Mouse (Mus musculus) MEL (cell line): ENCODE data around the gene Lipt1. TPM values are rescaled to one million over a fixed set of nuclear protein-coding genes. Genes with fewer than 3 reads are reported as not detected.

Source experiments
- DNase-seq: peaks from one replicate; pipeline ENCODE4 v3.0.0; 2011; ENCODE audit warnings: low read depth, low spot score
- H3K27ac ChIP-seq: 2 replicates; pipeline ENCODE4 v1.5.1; 2012; ENCODE audit warnings: low read depth, mild to moderate bottlenecking, control low read depth, low read length, moderate library complexity; ENCODE audit not compliant: control insufficient read depth
- H3K27me3 ChIP-seq, 2 experiments: fragments of 150-350 bp in 1 of 2; sonication (generic) in 1 of 2; 2 replicates each; pipeline ENCODE4 v1.6.1; 2012; ENCODE audit warnings: low read length in 2 of 2, mild to moderate bottlenecking in 2 of 2, improper control_type of control experiment in 1 of 2, moderate library complexity in 1 of 2; ENCODE audit not compliant: insufficient read depth in 2 of 2, control insufficient read depth in 1 of 2
- H3K36me3 ChIP-seq, 2 experiments: 2 replicates each; pipeline ENCODE4 v1.6.1; 2012 to 2014; ENCODE audit warnings: low read length in 2 of 2, improper control_type of control experiment in 1 of 2, inconsistent platforms in 1 of 2, mild to moderate bottlenecking in 1 of 2; ENCODE audit not compliant: insufficient read depth in 2 of 2, control insufficient read depth in 1 of 2
- H3K4me1 ChIP-seq, 2 experiments: fragments of 150-350 bp in 1 of 2; sonication (generic) in 1 of 2; 2 replicates each; pipeline ENCODE4 v1.6.1; 2012; ENCODE audit warnings: low read length in 2 of 2, improper control_type of control experiment in 1 of 2, mild to moderate bottlenecking in 1 of 2; ENCODE audit not compliant: insufficient read depth in 2 of 2, control insufficient read depth in 1 of 2
- H3K4me3 ChIP-seq, 2 experiments: fragments of 150-350 bp in 1 of 2; sonication (generic) in 1 of 2; 2 replicates each; pipeline ENCODE4 v1.5.1; 2012; ENCODE audit warnings: low read depth in 2 of 2, low read length in 2 of 2, mild to moderate bottlenecking in 2 of 2, moderate library complexity in 2 of 2, control low read depth in 1 of 2, improper control_type of control experiment in 1 of 2; ENCODE audit not compliant: control insufficient read depth in 1 of 2, insufficient read depth in 1 of 2
- H3K79me2 ChIP-seq: 2 replicates; pipeline ENCODE4 v1.6.1; 2012; ENCODE audit warnings: mild to moderate bottlenecking, low read length, moderate library complexity; ENCODE audit not compliant: control insufficient read depth, poor library complexity, insufficient read depth
- H3K9ac ChIP-seq: 2 replicates; pipeline ENCODE4 v1.6.1; 2012; ENCODE audit warnings: low read depth, mild to moderate bottlenecking, control low read depth, low read length, moderate library complexity; ENCODE audit not compliant: control insufficient read depth, poor library complexity, severe bottlenecking
- H3K9me3 ChIP-seq: fragments of 150-350 bp; sonication (generic); replicated peaks from 2 replicates; pipeline ENCODE4 v1.6.1; 2012; ENCODE audit warnings: mild to moderate bottlenecking, low read length, improper control_type of control experiment, moderate library complexity; ENCODE audit not compliant: insufficient read depth
- CHD2 ChIP-seq: IDR thresholded peaks from 2 replicates; pipeline ENCODE4 v1.6.1; 2011; ENCODE audit warnings: low read length, improper control_type of control experiment
- CTCF ChIP-seq, 3 experiments: IDR thresholded peaks in 2 of 3; conservative IDR thresholded peaks in 1 of 3; 2 replicates each; pipeline ENCODE4 v1.5.1; 2011 to 2012; ENCODE audit warnings: low read length in 3 of 3, low read depth in 2 of 3, mild to moderate bottlenecking in 2 of 3, improper control_type of control experiment in 1 of 3, inconsistent platforms in 1 of 3, mixed read lengths in 1 of 3, moderate library complexity in 1 of 3; ENCODE audit not compliant: control insufficient read depth in 1 of 3, insufficient read depth in 1 of 3, poor library complexity in 1 of 3, severe bottlenecking in 1 of 3
- ELF1 ChIP-seq: IDR thresholded peaks from 2 replicates; pipeline ENCODE4 v1.6.1; 2014; ENCODE audit warnings: low read depth, mild to moderate bottlenecking, inconsistent platforms, low read length, improper control_type of control experiment, moderate library complexity
- HCFC1 ChIP-seq: IDR thresholded peaks from 2 replicates; pipeline ENCODE4 v1.6.1; 2012; ENCODE audit warnings: low read depth, mild to moderate bottlenecking, inconsistent platforms, low read length, improper control_type of control experiment, moderate library complexity
- MAFK ChIP-seq: IDR thresholded peaks from 2 replicates; pipeline ENCODE4 v1.6.1; 2011; ENCODE audit warnings: low read depth, mild to moderate bottlenecking, low read length, improper control_type of control experiment, borderline replicate concordance
- MAX ChIP-seq: IDR thresholded peaks from 2 replicates; pipeline ENCODE4 v1.6.1; 2011; ENCODE audit warnings: low read length, improper control_type of control experiment
- MAZ ChIP-seq: IDR thresholded peaks from 2 replicates; pipeline ENCODE4 v1.6.1; 2012; ENCODE audit warnings: low read depth, mild to moderate bottlenecking, inconsistent platforms, low read length, improper control_type of control experiment
- MXI1 ChIP-seq: IDR thresholded peaks from 2 replicates; pipeline ENCODE4 v1.6.1; 2011; ENCODE audit warnings: mild to moderate bottlenecking, low read depth, low read length, improper control_type of control experiment
- NELFE ChIP-seq: IDR thresholded peaks from 2 replicates; pipeline ENCODE4 v1.6.1; 2011; ENCODE audit warnings: low read depth, low read length, improper control_type of control experiment
- NRF1 ChIP-seq: IDR thresholded peaks from 2 replicates; pipeline ENCODE4 v1.6.1; 2014; ENCODE audit warnings: low read depth, mild to moderate bottlenecking, inconsistent platforms, low read length, improper control_type of control experiment, moderate library complexity; ENCODE audit not compliant: poor library complexity, insufficient read depth, severe bottlenecking
- POLR2A ChIP-seq, 2 experiments: IDR thresholded peaks; 2 replicates each; pipeline ENCODE4 v1.6.1; 2011 to 2012; ENCODE audit warnings: low read length in 2 of 2, mild to moderate bottlenecking in 2 of 2, control low read depth in 1 of 2, improper control_type of control experiment in 1 of 2, low read depth in 1 of 2, moderate library complexity in 1 of 2; ENCODE audit not compliant: control insufficient read depth in 1 of 2, insufficient read depth in 1 of 2, poor library complexity in 1 of 2
- POLR2AphosphoS2 ChIP-seq: IDR thresholded peaks from 2 replicates; pipeline ENCODE4 v1.6.1; 2011; ENCODE audit warnings: low read length, improper control_type of control experiment
- SIN3A ChIP-seq: IDR thresholded peaks from 2 replicates; pipeline ENCODE4 v1.6.1; 2012; ENCODE audit warnings: low read length, improper control_type of control experiment, inconsistent platforms
- SMC3 ChIP-seq: IDR thresholded peaks from 2 replicates; pipeline ENCODE4 v1.6.1; 2011; ENCODE audit warnings: low read depth, low read length, improper control_type of control experiment
- TAL1 ChIP-seq: IDR thresholded peaks from 2 replicates; pipeline ENCODE4 v1.6.1; 2012; ENCODE audit warnings: mild to moderate bottlenecking, inconsistent platforms, low read length, moderate library complexity, mixed read lengths
- TBP ChIP-seq: IDR thresholded peaks from 2 replicates; pipeline ENCODE4 v1.8.0; 2011; ENCODE audit warnings: low read depth, low read length, improper control_type of control experiment
- USF1 ChIP-seq: IDR thresholded peaks from 2 replicates; pipeline ENCODE4 v1.6.1; 2014; ENCODE audit warnings: low read depth, mild to moderate bottlenecking, inconsistent platforms, low read length, improper control_type of control experiment, moderate library complexity
- USF2 ChIP-seq, 2 experiments: IDR thresholded peaks; 2 replicates each; pipeline ENCODE4 v1.6.1; 2011 to 2012; ENCODE audit warnings: improper control_type of control experiment in 2 of 2, low read length in 2 of 2, borderline replicate concordance in 1 of 2, inconsistent platforms in 1 of 2, low read depth in 1 of 2, mild to moderate bottlenecking in 1 of 2; ENCODE audit not compliant: insufficient read depth in 1 of 2
- polyA plus RNA-seq, 2 experiments: library from polyadenylated mRNA; stranded (reverse) in 1 of 2; unstranded in 1 of 2; fragments of >175 nt in 1 of 2; fragments of >200 nt in 1 of 2; gene quantifications; 2 replicates each; pipeline versions ENCODE4 v1.2.1 to v1.2.4; 2012; ENCODE audit warnings: low replicate concordance in 2 of 2, low read depth in 1 of 2; ENCODE audit not compliant: insufficient read length in 2 of 2, insufficient read depth in 1 of 2, missing spikeins in 1 of 2
- total RNA-seq: library from RNA; depleted of rRNA; stranded (reverse); fragments of 300-350 nt; gene quantifications from 2 replicates; pipeline ENCODE4 v1.2.3, GENCODE M21; 2012

The Lipt1 gene
- total and polyA plus RNA-seq, 3 experiments: 7.1 to 7.9 TPM; not detected in 1

DNA sequence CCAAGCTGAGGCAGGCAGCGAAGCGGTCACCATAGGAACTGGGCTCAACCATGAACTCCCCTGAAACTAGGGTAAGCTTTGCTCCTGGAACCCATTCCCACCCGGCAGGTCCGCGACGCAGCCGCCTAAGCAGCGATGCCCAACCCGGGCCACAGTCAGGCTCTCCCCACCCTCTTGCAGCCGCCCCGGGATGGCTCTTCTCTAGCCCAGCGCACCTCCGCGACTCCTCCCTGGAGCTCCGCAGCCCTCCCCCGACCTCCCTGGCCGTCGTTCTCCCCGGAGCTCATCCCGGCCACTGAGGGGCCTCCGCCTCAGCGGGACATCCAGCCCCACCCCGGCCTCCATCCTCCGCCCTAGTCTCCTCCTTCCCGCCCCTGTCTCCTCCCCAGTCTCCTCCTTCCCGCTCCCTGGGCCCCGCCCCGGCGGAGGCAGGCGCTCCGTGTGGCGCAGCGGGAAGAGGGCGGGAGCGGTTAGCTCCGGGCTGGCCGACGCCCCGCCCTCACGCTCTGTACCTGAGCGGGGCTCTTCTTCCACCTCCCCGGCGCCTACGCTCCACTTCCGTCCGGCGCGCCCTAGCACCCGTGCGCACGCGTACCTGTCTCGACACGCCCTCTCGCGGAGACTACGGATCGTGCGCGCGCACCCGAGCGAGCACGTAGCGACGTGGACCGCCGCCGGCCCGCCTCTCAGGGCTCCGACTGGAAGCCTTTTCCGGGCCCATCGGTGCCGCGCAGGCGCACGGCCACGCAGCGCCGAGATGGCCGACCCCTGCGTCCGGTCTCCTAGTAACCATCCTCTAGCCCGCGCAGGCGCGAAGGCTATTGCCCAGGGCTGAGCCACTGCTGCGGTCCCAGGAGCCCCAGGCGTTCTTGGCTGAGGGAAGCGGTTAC lies 6.8 kb upstream of the Lipt1 start:
- Histone ChIP-seq H3K79me2 (peaks cover 2% of the 10 kb centered on the region; the same call in 1 of the 2 replicates), H3K9ac (peak overlapping the region; percentile 88), H3K27ac (peak overlapping the region; percentile 88), H3K4me3 (peak overlapping the region; percentile 75 to 91), H3K4me1 (peaks cover 5 to 12% of the 10 kb centered on the region in 2 experiments; a peak in 3 of 4 replicates), H3K27me3 (peaks cover 1 to 4% of the 10 kb centered on the region in 2 experiments; a peak in 3 of 4 replicates), H3K36me3 (peaks cover 0 to 13% of the 10 kb centered on the region in 2 experiments; a peak in 2 of 4 replicates), H3K9me3 (no peaks in the 10 kb centered on the region)
- TF ChIP-seq SIN3A: peak; percentile 88; the same call in 1 of the 2 replicates
- TF ChIP-seq MAX: no peak; the same call in 1 of the 2 replicates
- TF ChIP-seq MAFK: no peak
- peak; percentile 97 for TF ChIP-seq NRF1
- no peak for TF ChIP-seq TAL1
- peak; percentile 85 for TF ChIP-seq HCFC1
- TF ChIP-seq CHD2: no peak
- TF ChIP-seq CTCF (IDR thresholded peaks at IDR 0.05 in 2 of 3, conservative IDR thresholded peaks at IDR 0.05 in 1 of 3; ENCODE audit: control insufficient read depth in 1 of 3, insufficient read depth in 1 of 3, low read depth in 2 of 3, low read length in 3 of 3, poor library complexity in 1 of 3, severe bottlenecking in 1 of 3): no peak
- TF ChIP-seq SMC3: no peak
- TF ChIP-seq MXI1: peak; percentile 79; the same call in 1 of the 2 replicates
- 0 out of 2 replicates have a peak, but pooled peaks have one; percentile 36 for TF ChIP-seq TBP
- peak; percentile 57; the same call in 1 of the 2 replicates for TF ChIP-seq POLR2AphosphoS2
- no peak for TF ChIP-seq USF2 (IDR thresholded peaks at IDR 0.05; ENCODE audit: borderline replicate concordance in 1 of 2, insufficient read depth in 1 of 2, low read depth in 1 of 2, low read length in 2 of 2)
- TF ChIP-seq USF1: no peak
- TF ChIP-seq ELF1: peak; percentile 89
- peak; percentile 50 to 78; a peak in 3 of 4 replicates for TF ChIP-seq POLR2A (IDR thresholded peaks at IDR 0.05; ENCODE audit: control insufficient read depth in 1 of 2, insufficient read depth in 1 of 2, low read depth in 1 of 2, low read length in 2 of 2, poor library complexity in 1 of 2)
- TF ChIP-seq MAZ: peak; percentile 57; the same call in 1 of the 2 replicates
- peak; percentile 64; the same call in 1 of the 2 replicates for TF ChIP-seq NELFE
- DNase-seq: peak; percentile 99
